Mouse (Mus musculus) heart, adult 2 months (tissue): ENCODE results near the gene Scaf4.

Experiments used
- CTCF ChIP-seq: fragments of 200-600 bp; IDR thresholded peaks from 2 replicates; pipeline ENCODE4 v1.8.1; 2022; ENCODE audit warnings: antibody characterized with exemption, mild to moderate bottlenecking, moderate library complexity
- POLR2A ChIP-seq: fragments of 200-500 bp; IDR thresholded peaks from 2 replicates; pipeline ENCODE4 v1.6.1; 2011; ENCODE audit warnings: mild to moderate bottlenecking, low read depth, low read length, control low read depth; ENCODE audit not compliant: insufficient read depth

- TF ChIP-seq POLR2A (no peak), CTCF (no peak)
Measured at GRCm38 (mm10) chr16:90210717-90211116, 73.6 kb downstream of the Scaf4 start.
